Mouse (Mus musculus): ENCODE data around the gene Ddhd1.

Ddhd1 gene

DNA sequence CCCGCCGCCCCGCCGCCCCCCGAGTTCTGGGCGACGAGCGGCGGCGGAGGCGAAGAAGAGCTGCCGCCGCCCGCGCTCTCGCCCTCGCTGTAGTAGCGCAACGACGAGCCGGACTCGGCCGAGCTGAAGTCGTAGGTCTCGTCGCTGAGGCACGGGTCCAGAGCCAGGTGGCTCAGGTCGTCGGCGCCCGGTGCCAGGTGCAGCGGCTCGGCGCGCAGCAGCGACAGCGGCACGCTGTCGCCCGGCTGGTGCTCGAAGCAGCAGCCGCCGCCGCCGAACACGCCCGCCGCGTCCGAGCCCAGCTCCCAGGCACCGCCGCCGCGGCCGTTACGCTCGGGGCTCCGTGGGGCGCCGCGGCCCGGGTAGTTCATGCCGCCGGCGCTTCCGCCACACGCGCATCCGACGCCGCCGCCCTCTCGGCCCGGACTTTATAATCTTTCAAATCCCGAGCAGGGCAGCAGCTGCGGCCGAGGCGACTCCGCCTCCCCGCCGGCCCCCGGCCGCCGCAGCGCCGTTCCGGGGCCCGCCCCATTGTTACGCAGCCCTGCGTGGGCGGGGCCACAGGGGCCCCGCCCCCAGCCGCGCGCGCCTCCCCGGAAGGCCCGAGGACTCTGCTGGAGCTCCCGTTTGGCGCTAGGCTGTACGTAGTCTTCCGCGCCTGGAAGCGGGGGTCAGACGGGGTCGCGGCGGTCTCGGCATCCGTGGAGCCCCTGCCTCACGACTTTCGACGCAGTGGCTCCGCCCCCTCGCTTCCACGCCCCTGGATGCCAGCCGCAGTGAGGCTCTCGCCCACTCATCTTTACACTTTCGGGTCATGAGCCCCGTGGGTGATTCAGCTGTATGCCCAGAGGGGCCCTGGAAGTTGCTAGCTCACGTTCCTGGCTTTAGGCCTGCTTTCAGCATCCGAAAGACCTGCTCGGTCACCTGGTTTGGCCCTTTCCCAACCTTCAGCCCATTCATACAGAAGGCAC is at the start of gene Ddhd1:
Ddhd1 (minus strand) TSS at position 503 of the 971 bp plus-strand sequence.
- DNase-seq (ENCODE audit: low spot score in 2 of 2) = peak; percentile 80 to 84

DNA sequence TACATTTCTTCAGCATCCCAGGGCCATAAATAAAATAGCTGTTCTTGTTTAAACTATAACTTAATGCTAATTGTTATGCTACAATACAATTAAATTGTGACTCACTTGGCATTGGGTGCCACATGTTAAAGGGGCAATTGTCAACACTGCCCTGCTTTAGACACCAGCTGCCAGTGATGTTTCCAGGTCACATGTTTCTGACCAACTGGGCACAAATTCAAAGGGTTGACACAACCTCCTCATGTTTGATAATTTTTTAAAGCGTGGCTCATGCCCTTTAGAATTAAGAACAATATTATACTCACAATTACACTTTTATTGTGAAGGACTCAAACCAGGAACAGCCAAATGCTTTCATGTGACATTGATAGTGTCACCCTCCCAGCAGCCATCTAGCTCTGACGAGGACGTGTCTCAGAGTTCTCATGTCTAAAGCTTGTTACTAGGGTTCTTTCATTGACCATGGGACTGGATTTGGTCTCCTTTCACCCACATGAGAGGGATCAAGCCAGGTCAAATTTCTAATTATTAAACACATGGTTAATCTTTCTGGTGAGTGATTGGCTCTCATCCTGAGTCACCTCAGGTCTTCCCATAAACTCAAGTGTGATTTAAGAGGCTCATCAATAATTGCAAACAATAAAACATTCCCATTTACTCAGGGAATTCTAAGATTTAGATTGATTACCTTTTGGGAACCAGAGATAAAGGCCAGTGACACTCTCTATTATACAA is 49.4 kb upstream of the Ddhd1 start:
- no peak for DNase-seq (ENCODE audit: low spot score in 2 of 2)

DNA sequence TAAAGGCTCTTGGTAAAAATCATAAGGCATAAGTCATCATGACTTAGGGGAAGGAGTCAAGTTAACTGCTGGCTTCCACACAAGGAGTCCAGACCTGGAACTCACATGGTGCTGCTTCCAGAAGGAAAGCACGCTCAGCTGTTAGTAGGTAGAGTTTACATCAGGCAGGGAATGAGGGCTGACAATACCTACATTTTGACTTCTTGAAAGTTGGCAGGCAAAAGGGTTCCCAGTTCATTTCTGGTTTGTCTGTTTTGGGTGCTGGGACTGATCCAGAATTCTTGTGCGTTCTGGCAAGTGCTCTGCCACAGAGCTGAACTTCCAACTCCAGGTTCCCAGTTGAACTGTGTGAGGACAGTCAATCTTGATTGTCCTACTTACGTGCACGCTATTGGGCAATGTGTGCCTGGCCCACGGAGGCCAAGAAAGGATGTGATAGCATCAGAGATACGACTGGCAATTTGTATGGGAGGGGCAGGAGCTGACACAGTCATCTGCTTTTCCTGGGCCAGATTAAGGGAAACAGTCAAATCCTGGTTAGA is 42.2 kb upstream of the Ddhd1 start:
- DNase-seq (ENCODE audit: low spot score in 2 of 2) = no peak

DNA sequence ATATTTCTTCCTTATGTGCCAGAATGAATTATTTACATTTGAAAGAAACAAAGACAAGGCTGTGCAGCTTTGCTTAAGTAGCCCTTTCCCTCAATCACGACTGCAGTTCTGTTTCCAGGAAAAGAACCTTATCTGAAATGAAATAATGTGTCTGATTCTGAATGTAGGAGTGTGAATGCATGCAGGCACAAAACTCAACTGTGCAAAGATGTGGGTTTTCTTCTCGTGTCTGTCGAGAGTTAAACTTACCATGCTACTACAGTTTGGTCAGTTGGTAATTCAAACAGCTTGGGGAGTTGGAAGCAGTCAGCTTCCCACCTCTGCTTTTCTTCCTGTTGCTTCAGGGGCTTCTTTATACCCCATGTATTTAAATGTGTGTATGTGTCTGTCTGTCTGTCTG is 40.9 kb upstream of the Ddhd1 start:
- DNase-seq (ENCODE audit: low spot score in 2 of 2) = no peak

DNA sequence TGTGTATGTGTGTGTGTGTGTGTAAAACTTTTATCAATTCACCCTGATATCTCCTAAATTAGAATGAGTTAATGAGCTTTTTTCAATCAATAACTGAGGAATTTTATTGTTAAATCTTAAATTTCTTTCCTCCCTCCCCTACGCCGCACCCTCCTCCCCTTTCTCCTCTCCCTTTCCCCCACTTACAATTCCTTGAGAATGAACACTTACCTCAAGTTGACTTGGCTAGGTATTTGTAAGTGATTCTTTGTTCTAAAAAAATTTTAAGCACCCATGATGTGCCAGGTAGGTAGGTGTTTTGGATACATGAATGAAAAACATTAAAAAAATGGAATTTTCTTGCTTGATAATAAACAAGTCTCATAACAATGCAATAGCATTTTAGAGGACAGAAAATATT is 38.2 kb upstream of the Ddhd1 start:
- DNase-seq (ENCODE audit: low spot score in 2 of 2) = no peak

DNA sequence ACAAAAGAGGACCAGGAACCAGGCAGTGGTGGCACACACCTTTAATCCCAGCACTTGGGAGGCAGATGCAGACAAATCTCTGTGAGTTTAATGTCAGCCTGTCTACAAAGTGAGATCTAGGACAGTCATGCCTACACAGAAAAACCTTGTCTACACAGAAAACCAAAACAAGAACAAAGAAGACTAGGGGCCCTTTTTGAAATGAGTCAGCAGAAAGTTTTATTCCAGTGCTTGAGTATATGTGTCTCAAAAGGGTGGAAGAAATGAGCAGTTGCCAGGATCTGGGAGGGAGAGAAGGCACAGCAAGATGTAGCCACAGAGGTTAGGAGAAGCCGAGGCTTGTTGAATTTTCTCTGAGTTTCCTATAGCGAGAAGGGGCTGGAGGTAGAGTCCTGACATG is 35.9 kb upstream of the Ddhd1 start:
- DNase-seq (ENCODE audit: low spot score in 2 of 2) = no peak

DNA sequence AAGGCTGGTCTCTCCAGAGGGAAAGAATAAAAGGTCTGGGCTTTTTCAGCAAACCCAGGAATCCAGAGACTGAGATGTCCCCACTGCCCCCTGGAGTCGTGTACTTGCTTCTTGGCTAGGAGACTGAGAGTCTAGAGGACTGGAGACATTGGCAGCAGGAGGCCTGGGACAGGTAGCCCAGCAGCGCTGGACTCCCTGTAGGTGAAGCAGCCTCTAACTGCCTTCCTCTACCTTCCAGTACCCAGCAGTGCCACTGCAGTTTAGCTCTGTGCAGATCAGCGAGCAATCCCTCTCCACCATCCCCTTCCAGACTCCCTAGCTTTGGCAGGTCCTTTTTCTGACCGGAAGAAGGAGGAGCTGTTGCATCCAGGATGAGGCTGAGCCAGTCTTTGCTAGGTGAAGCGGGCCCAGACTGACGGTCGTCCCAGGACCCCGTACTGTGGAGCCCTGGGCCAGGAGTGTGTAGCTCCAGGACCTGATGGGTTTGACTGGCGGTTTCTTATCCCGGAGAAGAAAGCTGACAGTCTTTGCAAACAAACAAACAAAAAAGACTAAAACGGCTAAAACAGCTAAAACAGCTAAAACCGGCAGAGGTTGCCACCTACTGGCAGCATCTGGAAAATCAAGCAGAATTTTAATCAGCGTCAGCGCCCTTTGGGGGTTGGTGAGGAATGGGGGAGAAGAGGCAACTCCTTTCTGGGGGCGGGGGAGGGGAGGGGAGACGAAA is 32.7 kb upstream of the Ddhd1 start:
- peak in 1 of 2 experiments; percentile 42 for DNase-seq (ENCODE audit: low spot score in 2 of 2)

DNA sequence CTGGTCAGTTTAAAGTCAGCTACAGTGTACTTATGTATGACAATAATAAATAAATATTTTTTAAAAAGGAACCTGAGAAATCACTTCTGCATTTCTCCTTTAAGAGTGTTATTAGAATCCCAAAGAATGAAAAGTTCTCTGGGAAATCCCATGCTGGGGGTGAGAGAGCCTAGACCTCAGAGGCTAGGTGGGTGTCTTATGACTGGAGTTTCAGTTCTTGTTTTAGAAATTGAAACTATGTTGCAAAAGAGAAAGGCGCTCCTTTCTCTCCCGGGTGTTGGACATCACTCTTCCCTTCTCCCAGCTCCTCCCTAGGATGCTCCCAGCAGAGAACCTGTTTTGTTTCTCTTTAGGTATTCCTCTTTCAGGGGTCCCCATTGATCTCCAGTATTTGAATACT is 27.4 kb upstream of the Ddhd1 start:
- DNase-seq (ENCODE audit: low spot score in 2 of 2) = no peak

DNA sequence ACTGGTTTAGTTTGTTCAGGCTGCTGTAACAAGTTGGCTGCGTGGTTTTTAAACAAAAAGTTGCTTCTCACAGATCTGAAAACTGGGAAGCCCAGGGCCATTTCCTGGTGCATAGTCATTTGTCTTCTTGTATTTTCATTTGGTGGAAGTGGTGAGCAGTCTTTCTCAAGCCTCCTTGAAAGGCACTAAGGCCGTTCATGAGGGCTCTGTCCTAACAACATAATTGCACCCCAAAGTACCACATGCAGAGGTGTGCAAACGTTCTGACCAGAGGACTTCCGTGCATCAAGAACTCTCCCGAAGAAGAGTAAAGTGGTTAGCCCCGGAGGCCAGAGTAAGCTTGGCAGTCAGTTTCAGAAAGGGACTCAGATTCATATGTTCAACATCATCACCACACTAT is 18.8 kb upstream of the Ddhd1 start:
- no peak for DNase-seq (ENCODE audit: low spot score in 2 of 2)

DNA sequence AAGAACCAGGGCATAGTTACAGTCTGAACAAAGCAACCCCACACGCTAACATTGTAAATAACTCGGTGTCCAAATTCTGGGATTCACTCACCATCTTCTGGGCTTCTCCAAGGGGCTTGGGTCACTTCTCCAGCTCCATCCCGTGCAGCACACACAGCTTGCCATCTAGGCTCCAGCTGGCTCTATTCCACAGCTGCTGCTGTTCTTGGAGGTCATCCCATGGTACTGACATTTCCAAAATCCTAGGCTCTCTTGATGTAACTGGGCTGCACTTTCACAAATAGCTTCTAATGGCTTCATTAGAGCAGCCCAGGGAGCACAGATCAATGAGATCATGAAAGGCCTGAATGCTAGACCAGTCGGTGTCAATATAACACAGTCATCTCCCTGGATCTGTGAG is 10.4 kb upstream of the Ddhd1 start:
- no peak for DNase-seq (ENCODE audit: low spot score in 2 of 2)

DNA sequence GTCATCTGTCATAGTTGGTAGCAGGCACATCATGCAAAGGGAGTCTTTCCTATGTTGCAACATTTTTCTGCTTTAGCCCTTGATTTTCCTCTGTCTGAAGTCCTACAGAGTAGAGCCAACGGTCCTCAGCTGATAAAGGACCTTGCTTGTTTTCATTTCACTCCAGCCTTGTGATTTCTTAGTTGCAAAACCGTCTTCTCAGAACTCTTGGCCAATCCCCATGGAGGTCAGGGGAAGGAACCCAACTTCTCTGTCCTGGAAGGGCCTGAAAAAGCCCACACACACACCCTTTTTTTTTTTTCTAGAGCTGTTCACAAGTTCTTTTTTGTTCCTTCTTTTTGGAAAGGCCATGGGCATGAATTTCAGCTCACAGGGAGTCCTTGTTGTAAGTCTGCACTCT is 9.3 kb upstream of the Ddhd1 start:
- no peak for DNase-seq (ENCODE audit: low spot score in 2 of 2)

DNA sequence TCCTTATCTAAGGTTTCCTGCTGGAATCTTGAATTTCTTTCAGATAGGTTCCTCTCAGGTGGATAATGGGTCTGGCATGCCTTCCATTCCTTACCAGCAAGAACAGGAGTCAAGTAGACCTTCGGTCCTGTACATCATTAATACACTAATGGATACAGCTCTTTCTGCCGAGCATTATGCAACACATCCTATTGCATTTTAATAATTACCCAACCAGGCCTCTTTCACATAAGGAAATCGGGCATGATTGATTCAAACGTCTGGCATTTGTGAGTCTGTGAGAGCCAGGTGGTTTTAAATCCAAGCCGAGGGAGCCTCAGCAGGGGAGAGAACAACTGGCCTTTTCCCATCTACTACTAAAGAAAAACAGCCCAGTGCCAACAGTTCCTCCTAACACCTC is 3.6 kb upstream of the Ddhd1 start:
- DNase-seq (ENCODE audit: low spot score in 2 of 2) = no peak

DNA sequence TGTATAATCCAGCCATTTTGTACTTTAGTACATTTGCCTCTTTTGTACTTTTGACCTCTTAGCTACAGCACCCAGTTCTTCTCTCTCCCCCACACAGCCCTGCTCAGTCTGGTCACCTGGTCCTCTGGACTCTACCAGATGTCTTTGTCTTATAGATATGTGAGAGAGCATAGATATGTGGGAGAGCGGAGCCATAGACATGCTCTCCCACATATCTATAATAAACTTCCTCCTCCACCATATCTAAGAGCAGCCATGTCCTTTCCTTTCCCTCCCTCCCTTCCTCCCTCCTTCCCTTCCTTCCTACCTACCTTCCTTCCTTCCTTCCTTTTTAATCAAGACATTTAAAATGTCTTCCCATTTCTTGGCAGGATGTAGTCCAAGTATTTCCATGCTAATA is 2.4 kb upstream of the Ddhd1 start:
- DNase-seq (ENCODE audit: low spot score in 2 of 2) = no peak

DNA sequence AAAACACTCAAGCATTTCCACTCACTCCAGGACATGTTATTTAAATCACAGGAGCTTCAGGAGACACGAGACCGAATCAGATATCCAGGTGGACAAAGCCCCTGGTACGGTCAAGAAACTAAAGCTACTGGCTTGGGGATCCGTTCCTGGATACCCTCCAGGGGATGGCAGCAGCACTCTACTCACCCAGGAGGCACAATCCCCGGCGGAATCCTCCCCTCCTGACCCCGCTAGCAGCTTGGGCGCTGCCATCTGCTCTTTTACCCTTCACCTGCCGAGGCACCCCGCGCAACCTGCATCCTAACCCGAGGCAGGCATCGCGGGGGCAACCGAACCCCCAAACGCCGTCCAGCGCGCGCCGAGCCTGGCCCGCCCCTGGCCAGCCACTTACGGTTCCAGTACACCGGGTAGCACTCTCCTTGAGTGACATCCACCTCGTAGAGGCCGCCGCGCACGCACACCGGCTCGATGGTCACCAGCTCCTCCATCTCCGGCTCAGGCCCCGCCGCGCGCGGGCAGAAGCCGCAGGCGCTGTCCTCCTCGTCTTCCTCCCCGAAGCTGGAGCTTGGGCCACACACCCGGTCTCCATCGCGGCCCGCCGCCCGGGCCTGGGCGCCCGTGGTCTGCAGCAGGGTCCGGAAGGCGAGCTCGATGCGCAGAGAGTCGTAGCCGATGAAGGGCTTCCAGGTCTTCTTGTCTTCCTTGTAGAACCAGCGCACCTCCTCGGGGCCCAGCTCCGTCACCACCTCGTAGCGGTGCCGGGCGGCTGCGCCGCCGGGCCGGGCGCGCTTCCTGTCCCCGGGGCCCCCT is 907 bp downstream of the Ddhd1 start:
- DNase-seq (ENCODE audit: low spot score in 2 of 2) = peak; percentile 50 to 56

DNA sequence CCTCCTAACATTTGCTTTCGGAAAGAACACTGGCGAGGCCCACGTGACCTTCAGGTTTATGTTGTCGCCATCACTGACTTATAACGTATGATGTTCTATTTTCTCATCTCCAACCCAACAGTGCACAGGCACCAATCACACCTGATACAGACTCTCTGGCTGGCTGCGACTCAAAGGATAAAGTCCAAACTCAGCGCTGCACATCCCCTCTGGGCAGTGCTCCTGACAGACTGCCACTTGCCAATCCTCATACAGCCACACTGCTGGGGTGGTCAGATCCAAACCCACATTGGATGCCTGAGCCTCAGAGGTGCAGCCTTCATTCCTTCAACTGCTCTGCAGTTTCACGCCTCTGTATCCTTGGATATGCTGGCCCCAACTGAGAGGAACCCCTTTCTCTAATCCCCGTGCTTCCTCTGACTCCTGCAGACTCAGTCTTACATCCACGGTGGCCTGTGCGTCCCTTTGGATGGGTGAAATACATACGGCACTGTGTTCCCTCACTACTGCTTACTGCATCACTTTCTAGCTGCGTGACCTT is 3.0 kb downstream of the Ddhd1 start:
- no peak for DNase-seq (ENCODE audit: low spot score in 2 of 2)

DNA sequence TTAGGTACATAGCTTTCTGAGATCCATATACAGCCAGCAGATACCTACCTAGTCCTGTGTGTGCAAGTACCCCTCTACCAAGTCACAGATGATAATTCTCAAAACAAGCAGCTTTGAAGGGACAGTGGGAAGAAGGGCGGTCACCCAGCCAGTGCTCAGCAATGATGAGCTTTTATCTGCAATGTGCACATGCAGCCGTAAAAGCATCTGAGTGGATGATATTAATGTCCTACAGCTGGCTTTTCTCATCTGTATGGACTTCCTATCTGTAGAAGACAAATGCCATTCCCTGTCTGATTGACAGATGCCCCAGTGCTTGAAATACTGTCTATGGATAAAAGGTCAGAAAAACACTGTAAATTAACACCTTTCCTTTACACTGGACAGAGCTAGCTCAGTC is 4.2 kb downstream of the Ddhd1 start:
- DNase-seq (ENCODE audit: low spot score in 2 of 2) = no peak

DNA sequence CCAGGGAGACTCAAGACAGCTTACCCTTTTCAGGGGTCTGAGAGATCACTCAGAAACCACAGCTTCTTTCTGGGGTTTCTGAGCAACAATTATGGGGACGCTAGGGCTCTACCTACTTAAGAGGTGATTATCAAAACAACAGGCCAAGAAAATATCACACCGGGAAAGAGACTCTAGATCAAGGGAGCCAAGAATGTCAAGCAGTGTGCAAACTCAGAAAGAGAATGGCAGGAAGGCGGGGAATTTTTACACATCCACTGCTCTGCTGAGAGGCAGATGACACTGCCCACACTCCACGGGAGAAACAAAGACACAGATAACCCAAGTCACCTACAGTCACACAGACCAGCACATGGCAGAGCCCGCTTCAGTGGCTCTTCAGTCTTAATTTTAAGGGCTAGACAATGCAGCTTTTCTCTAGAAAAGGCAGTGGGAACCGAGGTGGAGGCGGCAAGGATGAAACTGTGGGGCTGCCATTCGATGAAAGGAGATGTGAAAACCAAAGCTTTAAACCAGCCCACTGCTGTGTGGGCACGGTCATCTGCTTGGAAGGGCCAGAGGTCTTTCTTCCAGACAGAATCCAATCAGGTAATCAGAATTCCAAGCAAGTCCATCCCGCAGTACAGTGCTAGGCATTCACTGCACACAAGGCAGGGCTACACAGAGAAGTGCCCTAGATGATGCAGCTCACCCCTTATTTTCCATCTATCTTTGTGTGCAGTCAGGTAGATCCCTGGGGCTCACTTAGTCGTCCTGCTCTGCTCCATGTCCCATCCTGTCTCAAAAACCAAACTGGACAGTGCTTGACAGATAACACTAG is 8.7 kb downstream of the Ddhd1 start:
- DNase-seq (ENCODE audit: low spot score in 2 of 2) = no peak

DNA sequence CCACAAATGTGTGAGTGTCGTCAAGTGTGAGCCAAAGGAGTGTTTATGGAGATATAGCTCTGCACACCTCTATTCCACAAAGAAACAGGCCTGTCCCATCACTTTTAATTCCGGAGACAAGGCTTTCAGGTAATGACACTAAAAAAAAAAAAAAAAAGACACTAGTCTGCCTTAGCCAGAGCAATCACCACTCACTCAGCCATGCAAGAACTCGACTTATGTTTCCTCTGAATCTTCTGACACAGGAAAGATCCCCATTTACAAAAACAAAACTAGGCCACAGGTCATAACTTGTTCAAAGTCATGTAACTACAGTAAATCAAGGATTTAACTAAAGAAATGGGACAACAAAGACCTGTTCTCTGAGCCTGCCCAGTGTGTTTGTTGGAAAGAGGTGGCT is 9.8 kb downstream of the Ddhd1 start:
- no peak for DNase-seq (ENCODE audit: low spot score in 2 of 2)

DNA sequence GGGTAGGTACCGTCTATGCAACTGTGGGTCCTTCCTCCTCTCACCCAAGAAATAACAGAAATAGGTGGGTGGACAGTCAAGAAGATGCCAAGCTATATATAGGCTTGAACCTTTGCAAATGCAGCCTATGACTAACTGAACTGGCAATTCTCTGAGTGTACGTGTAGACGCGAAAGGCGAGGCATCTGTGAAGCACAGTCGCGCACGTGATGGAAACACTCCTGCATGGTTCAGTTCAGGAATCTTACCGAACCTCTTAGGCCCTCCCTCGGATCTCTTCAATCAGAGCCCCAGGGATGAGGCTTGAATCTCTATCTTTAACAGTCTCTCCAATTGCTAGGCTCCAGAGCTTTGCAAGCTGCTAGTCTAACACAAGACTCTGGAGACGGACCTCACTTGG is 10.3 kb downstream of the Ddhd1 start:
- DNase-seq (ENCODE audit: low spot score in 2 of 2) = no peak

DNA sequence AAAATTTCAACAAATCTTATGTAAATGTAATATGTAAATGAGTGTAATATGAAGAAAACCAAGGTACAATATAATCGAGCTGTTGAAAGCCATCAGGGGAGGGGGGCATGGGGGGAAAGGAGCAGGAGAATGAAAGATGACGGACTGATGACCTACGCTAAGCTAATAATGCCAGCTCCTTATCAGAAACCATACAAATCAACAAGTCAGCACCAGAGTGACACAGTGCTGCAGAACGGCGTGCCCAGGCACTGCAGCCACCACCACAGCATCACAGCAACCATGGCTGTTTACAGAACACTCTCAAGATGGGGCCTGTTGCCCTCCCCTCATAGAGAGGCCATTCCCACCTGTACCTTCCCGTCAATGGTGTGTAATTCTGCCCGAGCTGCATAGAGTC is 10.8 kb downstream of the Ddhd1 start:
- DNase-seq (ENCODE audit: low spot score in 2 of 2) = no peak

Measured in frontal cortex, postnatal 10 days (tissue).